Mouse (Mus musculus) C2C12 (cell line): ENCODE measurements at regions not wholly inside any gene's neighbourhood (a gene's known extent, or its start where the extent isn't known, plus 50 kb on each side); places are given as distances from the start of the nearest gene placed in this dataset.

Source experiments
- CTCF ChIP-seq: IDR thresholded peaks from one replicate; pipeline ENCODE4 v1.5.1; 2011; ENCODE audit not compliant: control insufficient read depth, insufficient read depth, insufficient read length
- FOSL1 ChIP-seq: IDR thresholded peaks from one replicate; pipeline ENCODE4 v1.8.0; 2011; ENCODE audit warnings: mild to moderate bottlenecking, low read length; ENCODE audit not compliant: poor library complexity, insufficient read depth, severe bottlenecking
- MAX ChIP-seq: IDR thresholded peaks from one replicate; pipeline ENCODE4 v1.6.1; 2011; ENCODE audit warnings: mild to moderate bottlenecking, control low read depth
- MYOD1 ChIP-seq: IDR thresholded peaks from one replicate; pipeline ENCODE4 v1.6.1; 2011; ENCODE audit warnings: low read depth; ENCODE audit not compliant: control insufficient read depth, insufficient read length
- MYOG ChIP-seq: IDR thresholded peaks from one replicate; pipeline ENCODE4 v1.6.1; 2011; ENCODE audit not compliant: control insufficient read depth, insufficient read length; ENCODE audit errors: extremely low read depth
- USF1 ChIP-seq: IDR thresholded peaks from one replicate; pipeline ENCODE4 v1.6.1; 2011; ENCODE audit warnings: low read depth, mild to moderate bottlenecking, control low read depth, moderate library complexity

DNA sequence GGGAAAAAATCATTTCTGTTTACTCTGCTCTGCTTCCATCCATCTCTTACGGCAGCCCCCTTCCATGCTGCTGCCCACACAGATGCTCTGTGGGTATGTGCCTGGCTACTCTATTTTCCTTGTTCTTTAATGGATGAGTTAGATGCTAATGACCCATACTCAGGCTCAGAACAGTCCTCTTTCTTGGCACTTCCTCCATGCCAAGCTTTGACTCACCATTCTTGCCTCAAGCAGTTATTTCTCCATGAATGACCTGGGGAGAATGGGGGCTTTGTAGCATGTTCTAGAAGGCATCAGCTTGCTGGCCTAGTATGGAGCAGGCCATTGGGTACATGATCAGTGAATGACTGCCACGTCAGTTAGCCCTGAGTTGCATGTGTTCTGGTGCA lies 175.9 kb upstream of the Camk1g start:
- no peak for TF ChIP-seq CTCF
- no peak for TF ChIP-seq MAX
- no peak for TF ChIP-seq MYOG
- TF ChIP-seq USF1, result no peak
- TF ChIP-seq FOSL1, result no peak
- no peak for TF ChIP-seq MYOD1
